Mouse (Mus musculus): Measurements from ENCODE around the gene Pknox2. TPM values are rescaled to one million over a fixed set of nuclear protein-coding genes. Genes with fewer than 3 reads are reported as not detected.

Pknox2 gene
- polyA plus RNA-seq, 2 experiments: 7.3 to 14.5 TPM

GRCm38 (mm10) chr9:36964230-36964629 is 183.0 kb downstream of the Pknox2 start:
- TF ChIP-seq POLR2A (IDR thresholded peaks at IDR 0.05; ENCODE audit: borderline replicate concordance, extremely low read depth, insufficient read depth, insufficient read length): no peak
- Histone ChIP-seq H3K4me3 (replicated peaks; ENCODE audit: low read length) (no peak overlapping the region), H3K4me2 (replicated peaks; ENCODE audit: low read depth, low read length, severe bottlenecking) (no peak overlapping the region), H3K4me1 (ENCODE audit: control insufficient read depth, insufficient read depth, low read length) (peaks cover 11% of the 10 kb centered on the region), H3K9ac (ENCODE audit: low read depth, low read length, severe bottlenecking) (no peak overlapping the region; the same call in 1 of the 2 replicates), H3K9me3 (ENCODE audit: control insufficient read depth, low read length) (no peaks in the 10 kb centered on the region), H3K36me3 (ENCODE audit: control insufficient read depth, insufficient read depth, low read length) (no peaks in the 10 kb centered on the region), H3K27ac (replicated peaks; ENCODE audit: low read depth, low read length) (no peak overlapping the region), H3K27me3 (ENCODE audit: control insufficient read depth, insufficient read depth, low read length) (peaks cover 21% of the 10 kb centered on the region; the same call in 1 of the 2 replicates)
- no peak for DNase-seq (ENCODE audit: low spot score)
- 11% methylated on average over 5 of the region's 5 CpGs for WGBS
- ATAC-seq (ENCODE audit: low FRiP score, low read depth): peak; percentile 50; the same call in 1 of the 2 replicates

- H3K4me3 ChIP-seq (replicated peaks; ENCODE audit: low read length): no peak overlapping the region
- H3K9me3 ChIP-seq (ENCODE audit: control insufficient read depth, low read length): no peaks in the 10 kb centered on the region
- no peak overlapping the region for H3K9ac ChIP-seq (ENCODE audit: low read depth, low read length, severe bottlenecking)
- 52% methylated on average over 3 of the region's 3 CpGs for WGBS
- peaks cover 27% of the 10 kb centered on the region; the same call in 1 of the 2 replicates for H3K27me3 ChIP-seq (ENCODE audit: control insufficient read depth, insufficient read depth, low read length)
- no peaks in the 10 kb centered on the region for H3K36me3 ChIP-seq (ENCODE audit: control insufficient read depth, insufficient read depth, low read length)
- H3K4me2 ChIP-seq (replicated peaks; ENCODE audit: low read depth, low read length, severe bottlenecking): no peak overlapping the region
- no peak for TF ChIP-seq POLR2A (IDR thresholded peaks at IDR 0.05; ENCODE audit: borderline replicate concordance, extremely low read depth, insufficient read depth, insufficient read length)
- ATAC-seq (ENCODE audit: low FRiP score, low read depth): no peak
- H3K27ac ChIP-seq (replicated peaks; ENCODE audit: low read depth, low read length): no peak overlapping the region
- DNase-seq (ENCODE audit: low spot score): no peak
- peaks cover 11% of the 10 kb centered on the region for H3K4me1 ChIP-seq (ENCODE audit: control insufficient read depth, insufficient read depth, low read length)
Measured at GRCm38 (mm10) chr9:36963512-36963911, 183.7 kb downstream of the Pknox2 start.

- H3K4me1 ChIP-seq (ENCODE audit: control insufficient read depth, insufficient read depth, low read length): peaks cover 11% of the 10 kb centered on the region
- TF ChIP-seq POLR2A (IDR thresholded peaks at IDR 0.05; ENCODE audit: borderline replicate concordance, extremely low read depth, insufficient read depth, insufficient read length): no peak
- no peaks in the 10 kb centered on the region for H3K9me3 ChIP-seq (ENCODE audit: control insufficient read depth, low read length)
- ATAC-seq (ENCODE audit: low FRiP score, low read depth) (no peak), DNase-seq (ENCODE audit: low spot score) (no peak)
- no peaks in the 10 kb centered on the region for H3K36me3 ChIP-seq (ENCODE audit: control insufficient read depth, insufficient read depth, low read length)
- H3K4me2 ChIP-seq (replicated peaks; ENCODE audit: low read depth, low read length, severe bottlenecking): no peak overlapping the region
- H3K27ac ChIP-seq (replicated peaks; ENCODE audit: low read depth, low read length): no peak overlapping the region
- H3K27me3 ChIP-seq (ENCODE audit: control insufficient read depth, insufficient read depth, low read length): peaks cover 31% of the 10 kb centered on the region; the same call in 1 of the 2 replicates
- 38% methylated on average over 1 of the region's 1 CpGs for WGBS
- no peak overlapping the region for H3K4me3 ChIP-seq (replicated peaks; ENCODE audit: low read length)
- H3K9ac ChIP-seq (ENCODE audit: low read depth, low read length, severe bottlenecking): no peak overlapping the region
Measured at GRCm38 (mm10) chr9:36961874-36962273, 185.3 kb downstream of the Pknox2 start.

GRCm38 (mm10) chr9:36961153-36961552 is 186.1 kb downstream of the Pknox2 start:
- 70% methylated on average over 5 of the region's 5 CpGs for WGBS
- Histone ChIP-seq H3K4me2 (replicated peaks; ENCODE audit: low read depth, low read length, severe bottlenecking) (no peak overlapping the region), H3K4me1 (ENCODE audit: control insufficient read depth, insufficient read depth, low read length) (peaks cover 11% of the 10 kb centered on the region), H3K4me3 (replicated peaks; ENCODE audit: low read length) (no peak overlapping the region), H3K27me3 (ENCODE audit: control insufficient read depth, insufficient read depth, low read length) (peaks cover 26% of the 10 kb centered on the region; the same call in 1 of the 2 replicates), H3K27ac (replicated peaks; ENCODE audit: low read depth, low read length) (no peak overlapping the region), H3K9ac (ENCODE audit: low read depth, low read length, severe bottlenecking) (no peak overlapping the region), H3K9me3 (ENCODE audit: control insufficient read depth, low read length) (no peaks in the 10 kb centered on the region), H3K36me3 (ENCODE audit: control insufficient read depth, insufficient read depth, low read length) (no peaks in the 10 kb centered on the region)
- DNase-seq (ENCODE audit: low spot score) (no peak), ATAC-seq (ENCODE audit: low FRiP score, low read depth) (no peak)
- TF ChIP-seq POLR2A (IDR thresholded peaks at IDR 0.05; ENCODE audit: borderline replicate concordance, extremely low read depth, insufficient read depth, insufficient read length): no peak

- H3K36me3 ChIP-seq (ENCODE audit: control insufficient read depth, insufficient read depth, low read length): 0 out of 2 replicates have a peak, but pooled peaks cover 3% of the 10 kb centered on the region
- no peak for DNase-seq (ENCODE audit: low spot score)
- no peak overlapping the region for H3K4me2 ChIP-seq (replicated peaks; ENCODE audit: low read depth, low read length, severe bottlenecking)
- no peak for TF ChIP-seq POLR2A (IDR thresholded peaks at IDR 0.05; ENCODE audit: borderline replicate concordance, extremely low read depth, insufficient read depth, insufficient read length)
- H3K9me3 ChIP-seq (ENCODE audit: control insufficient read depth, low read length): no peaks in the 10 kb centered on the region
- no peak for ATAC-seq (ENCODE audit: low FRiP score, low read depth)
- 79% methylated on average over 2 of the region's 2 CpGs for WGBS
- no peak overlapping the region for H3K27ac ChIP-seq (replicated peaks; ENCODE audit: low read depth, low read length)
- H3K27me3 ChIP-seq (ENCODE audit: control insufficient read depth, insufficient read depth, low read length): peaks cover 17% of the 10 kb centered on the region; the same call in 1 of the 2 replicates
- H3K4me1 ChIP-seq (ENCODE audit: control insufficient read depth, insufficient read depth, low read length): no peaks in the 10 kb centered on the region
- no peak overlapping the region for H3K4me3 ChIP-seq (replicated peaks; ENCODE audit: low read length)
- no peak overlapping the region for H3K9ac ChIP-seq (ENCODE audit: low read depth, low read length, severe bottlenecking)
Measured at GRCm38 (mm10) chr9:36951133-36951484, 196.1 kb downstream of the Pknox2 start.

All from limb, embryonic 14.5 days (tissue).